In genomic region chrX:155098024-155098423, GRCm38 (mm10) we compare ENCODE assay signal across 9 mouse cellular contexts. TPM values are rescaled to one million over a fixed set of nuclear protein-coding genes. Genes with fewer than 3 reads are reported as not detected.
DNase-seq lines count a peak whose midpoint lies in the region; ATAC-seq and TF ChIP-seq lines count a peak whose summit lies in the region.
"Had no signal": no experiment of that assay in that cellular context is flagged by ENCODE, and none has a peak within 500 bp of the region (broad histone marks: within the 10 kb centered on the region; RNA-seq: fewer than 3 reads in every experiment).

No protein-coding gene starts in this region.

- H3K9me3 ChIP-seq in intestine, postnatal 0 days (ENCODE audit: control insufficient read depth): no peaks in the 10 kb centered on the region
- H3K9me3 ChIP-seq in intestine, embryonic 16.5 days (ENCODE audit: control insufficient read depth, low read length): no peaks in the 10 kb centered on the region

- no peak overlapping the region for H3K4me2 ChIP-seq in intestine, postnatal 0 days (replicated peaks; ENCODE audit: low read depth)
- H3K4me2 ChIP-seq in intestine, embryonic 16.5 days (ENCODE audit: low read depth, low read length): no peak overlapping the region

- no peaks in the 10 kb centered on the region for H3K4me1 ChIP-seq in intestine, postnatal 0 days (replicated peaks; ENCODE audit: control insufficient read depth, insufficient read depth, low read length)
- no peaks in the 10 kb centered on the region for H3K4me1 ChIP-seq in intestine, embryonic 16.5 days (ENCODE audit: control insufficient read depth, insufficient read depth, low read length)

- no peaks in the 10 kb centered on the region for H3K27me3 ChIP-seq in intestine, postnatal 0 days (replicated peaks; ENCODE audit: control insufficient read depth, insufficient read depth, low read length)
- no peaks in the 10 kb centered on the region for H3K27me3 ChIP-seq in intestine, embryonic 16.5 days (replicated peaks; ENCODE audit: control insufficient read depth, insufficient read depth, low read length)

- H3K27ac ChIP-seq in intestine, postnatal 0 days (ENCODE audit: low read depth, low read length): no peak overlapping the region
- no peak overlapping the region for H3K27ac ChIP-seq in intestine, embryonic 16.5 days (ENCODE audit: low read length)

- no peak overlapping the region for H3K9ac ChIP-seq in intestine, postnatal 0 days (ENCODE audit: low read depth, low read length)
- H3K9ac ChIP-seq in intestine, embryonic 16.5 days (ENCODE audit: low read depth, low read length): no peak overlapping the region

- DNase-seq in 3T3-L1 (ENCODE audit: low read depth, low spot score) (peak; percentile 65), 416B (ENCODE audit: low read depth) (peak; percentile 2)
- DNase-seq in heart, postnatal 4 days: peak; percentile 4

- H3K36me3 ChIP-seq in intestine, postnatal 0 days (ENCODE audit: control insufficient read depth, insufficient read depth): no peaks in the 10 kb centered on the region
- H3K36me3 ChIP-seq in intestine, embryonic 16.5 days (ENCODE audit: control insufficient read depth, insufficient read depth, low read length): no peaks in the 10 kb centered on the region

- ATAC-seq in intestine, postnatal 0 days: no peak
- ATAC-seq in intestine, embryonic 16.5 days: no peak
- ATAC-seq in megakaryocyte-erythroid progenitor cell, adult 5-6 weeks (replicated peaks; ENCODE audit: low FRiP score, low TSS enrichment, poor library complexity, severe bottlenecking): no peak
- no peak for ATAC-seq in erythroblast, adult 5-6 weeks (replicated peaks; ENCODE audit: low FRiP score, poor library complexity, severe bottlenecking)

- no peak overlapping the region for H3K4me3 ChIP-seq in intestine, postnatal 0 days (ENCODE audit: low read depth, low read length)
- H3K4me3 ChIP-seq in intestine, embryonic 16.5 days (ENCODE audit: low read length): no peak overlapping the region

- peak; percentile 65 for TF ChIP-seq CTCF in intestine, postnatal 0 days (IDR thresholded peaks at IDR 0.05; ENCODE audit: low read depth)

RNA-seq across cellular contexts. Expression of gene Magea2, which starts 4.6 kb away (rescaled TPM):
- not detected in 2 replicates for polyA plus RNA-seq in intestine, postnatal 0 days (2015; fragmentation: Nextera tagmentation; extraction: Ambion mirVana)
- polyA plus RNA-seq in intestine, embryonic 16.5 days (2015; fragmentation: Nextera tagmentation; extraction: Ambion mirVana): not detected in 2 replicates
- not detected for total RNA-seq in heart, postnatal 4 days (2021)
- not detected in 2 replicates for total RNA-seq in megakaryocyte-erythroid progenitor cell, adult 5-6 weeks (2014; fragmentation: Nextera tagmentation)
- not detected in 2 replicates for total RNA-seq in megakaryocyte-erythroid progenitor cell, adult 5-6 weeks (2017)
- total RNA-seq in erythroblast, adult 5-6 weeks (2015; ENCODE audit: low replicate concordance): not detected in 2 replicates
- not detected in 2 replicates for total RNA-seq in erythroblast, adult 5-6 weeks (2017; ENCODE audit: low replicate concordance)
- total RNA-seq: layer of hippocampus, adult 18-20 months had no signal
- polyA plus RNA-seq: neural tube, embryonic 14.5 days had no signal

RNA-seq across cellular contexts. Expression of gene Magea1, which starts 8.4 kb away (rescaled TPM):
- polyA plus RNA-seq in intestine, postnatal 0 days (2015; fragmentation: Nextera tagmentation; extraction: Ambion mirVana): not detected in 2 replicates
- not detected in 2 replicates for polyA plus RNA-seq in intestine, embryonic 16.5 days (2015; fragmentation: Nextera tagmentation; extraction: Ambion mirVana)
- total RNA-seq in heart, postnatal 4 days (2021): not detected
- not detected in 2 replicates for total RNA-seq in megakaryocyte-erythroid progenitor cell, adult 5-6 weeks (2014; fragmentation: Nextera tagmentation)
- total RNA-seq in megakaryocyte-erythroid progenitor cell, adult 5-6 weeks (2017): not detected in 2 replicates
- total RNA-seq in erythroblast, adult 5-6 weeks (2015; ENCODE audit: low replicate concordance): not detected in 2 replicates
- total RNA-seq in erythroblast, adult 5-6 weeks (2017; ENCODE audit: low replicate concordance): not detected in 2 replicates
- total RNA-seq: layer of hippocampus, adult 18-20 months had no signal
- polyA plus RNA-seq: neural tube, embryonic 14.5 days had no signal

RNA-seq across cellular contexts. Expression of gene Cldn34b2, which starts 30.2 kb away (rescaled TPM):
- polyA plus RNA-seq in intestine, postnatal 0 days (2015; fragmentation: Nextera tagmentation; extraction: Ambion mirVana): not detected in 2 replicates
- polyA plus RNA-seq in intestine, embryonic 16.5 days (2015; fragmentation: Nextera tagmentation; extraction: Ambion mirVana): not detected in 2 replicates
- not detected for total RNA-seq in heart, postnatal 4 days (2021)
- total RNA-seq in megakaryocyte-erythroid progenitor cell, adult 5-6 weeks (2014; fragmentation: Nextera tagmentation): not detected in 2 replicates
- total RNA-seq in megakaryocyte-erythroid progenitor cell, adult 5-6 weeks (2017): not detected in 2 replicates
- not detected in 2 replicates for total RNA-seq in erythroblast, adult 5-6 weeks (2015; ENCODE audit: low replicate concordance)
- total RNA-seq in erythroblast, adult 5-6 weeks (2017; ENCODE audit: low replicate concordance): not detected in 2 replicates
- total RNA-seq: layer of hippocampus, adult 18-20 months had no signal
- polyA plus RNA-seq: neural tube, embryonic 14.5 days had no signal

RNA-seq across cellular contexts. Expression of gene Magea5, which starts 35.1 kb away (rescaled TPM):
- not detected in 2 replicates for polyA plus RNA-seq in intestine, postnatal 0 days (2015; fragmentation: Nextera tagmentation; extraction: Ambion mirVana)
- not detected in 2 replicates for polyA plus RNA-seq in intestine, embryonic 16.5 days (2015; fragmentation: Nextera tagmentation; extraction: Ambion mirVana)
- not detected for total RNA-seq in heart, postnatal 4 days (2021)
- not detected in 2 replicates for total RNA-seq in megakaryocyte-erythroid progenitor cell, adult 5-6 weeks (2014; fragmentation: Nextera tagmentation)
- not detected in 2 replicates for total RNA-seq in megakaryocyte-erythroid progenitor cell, adult 5-6 weeks (2017)
- total RNA-seq in erythroblast, adult 5-6 weeks (2015; ENCODE audit: low replicate concordance): not detected in 2 replicates
- not detected in 2 replicates for total RNA-seq in erythroblast, adult 5-6 weeks (2017; ENCODE audit: low replicate concordance)
- total RNA-seq: layer of hippocampus, adult 18-20 months had no signal
- polyA plus RNA-seq: neural tube, embryonic 14.5 days had no signal

Comparison
In these comparisons a context has a peak if more than half of its experiments do, and no peak if none do; other contexts are left out.
1. DNase-seq: peak in every context shown above with its lines; median percentile 65 in 3T3-L1; 4 in heart, postnatal 4 days; 2 in 416B.